Mouse (Mus musculus): ENCODE measurements at regions not wholly inside any gene's neighbourhood (a gene's known extent, or its start where the extent isn't known, plus 50 kb on each side); places are given as distances from the start of the nearest gene placed in this dataset.

GRCm38 (mm10) chr2:172662165-172662564 is 112.8 kb downstream of the Tfap2c start:
- 41% methylated on average over 11 of the region's 11 CpGs for WGBS (ENCODE audit: insufficient replicate concordance)
- no peaks in the 10 kb centered on the region; the same call in 1 of the 2 replicates for H3K27me3 ChIP-seq (ENCODE audit: control insufficient read depth, insufficient read depth, low read length)
- H3K4me1 ChIP-seq (replicated peaks; ENCODE audit: control insufficient read depth in 2 of 2, insufficient read depth in 2 of 2, low read length in 1 of 2), result no peaks in the 10 kb centered on the region
- H3K4me2 ChIP-seq (ENCODE audit: low read depth), result no peak overlapping the region
- H3K4me3 ChIP-seq (ENCODE audit: insufficient read depth in 1 of 2, low read depth in 2 of 2, low read length in 2 of 2), result no peak overlapping the region
- ATAC-seq (ENCODE audit: insufficient read depth) (no peak), DNase-seq (ENCODE audit: low read depth in 3 of 3, low spot score in 3 of 3) (no peak)
- no peak overlapping the region for H3K9ac ChIP-seq (replicated peaks)
- H3K27ac ChIP-seq, result no peak overlapping the region
- no peaks in the 10 kb centered on the region for H3K9me3 ChIP-seq (ENCODE audit: control insufficient read depth, low read length)
- no peaks in the 10 kb centered on the region for H3K36me3 ChIP-seq (replicated peaks; ENCODE audit: control insufficient read depth, insufficient read depth, low read depth)
- 0 out of 2 replicates have a peak, but pooled peaks have one; percentile 26 for TF ChIP-seq CTCF (IDR thresholded peaks at IDR 0.05; ENCODE audit: low read depth)
- no peak for TF ChIP-seq EP300 (IDR thresholded peaks at IDR 0.05; ENCODE audit: low read depth)

- Histone ChIP-seq H3K4me2 (ENCODE audit: low read depth) (no peak overlapping the region), H3K27me3 (ENCODE audit: control insufficient read depth, insufficient read depth, low read length) (no peaks in the 10 kb centered on the region; the same call in 1 of the 2 replicates), H3K27ac (no peak overlapping the region), H3K36me3 (replicated peaks; ENCODE audit: control insufficient read depth, insufficient read depth, low read depth) (no peaks in the 10 kb centered on the region), H3K9ac (replicated peaks) (no peak overlapping the region), H3K4me3 (ENCODE audit: insufficient read depth in 1 of 2, low read depth in 2 of 2, low read length in 2 of 2) (no peak overlapping the region), H3K9me3 (ENCODE audit: control insufficient read depth, low read length) (no peaks in the 10 kb centered on the region), H3K4me1 (replicated peaks; ENCODE audit: control insufficient read depth in 2 of 2, insufficient read depth in 2 of 2, low read length in 1 of 2) (no peaks in the 10 kb centered on the region)
- ATAC-seq (ENCODE audit: insufficient read depth) (no peak), DNase-seq (ENCODE audit: low read depth in 3 of 3, low spot score in 3 of 3) (no peak)
- no peak for TF ChIP-seq CTCF (IDR thresholded peaks at IDR 0.05; ENCODE audit: low read depth)
- TF ChIP-seq EP300 (IDR thresholded peaks at IDR 0.05; ENCODE audit: low read depth), result no peak
- 3% methylated on average over 6 of the region's 6 CpGs for WGBS (ENCODE audit: insufficient replicate concordance)
Measured at GRCm38 (mm10) chr2:172663681-172664080, 114.3 kb downstream of the Tfap2c start.

GRCm38 (mm10) chr2:172673081-172673480 is 123.7 kb downstream of the Tfap2c start:
- ATAC-seq (ENCODE audit: insufficient read depth), result no peak
- no peaks in the 10 kb centered on the region for H3K27me3 ChIP-seq (ENCODE audit: control insufficient read depth, insufficient read depth, low read length)
- DNase-seq (ENCODE audit: low read depth in 3 of 3, low spot score in 3 of 3), result no peak
- WGBS (ENCODE audit: insufficient replicate concordance), result 18% methylated on average over 2 of the region's 2 CpGs
- no peak overlapping the region for H3K27ac ChIP-seq
- H3K9me3 ChIP-seq (ENCODE audit: control insufficient read depth, low read length), result no peaks in the 10 kb centered on the region
- TF ChIP-seq CTCF (IDR thresholded peaks at IDR 0.05; ENCODE audit: low read depth) (no peak), EP300 (IDR thresholded peaks at IDR 0.05; ENCODE audit: low read depth) (no peak)
- H3K4me2 ChIP-seq (ENCODE audit: low read depth), result no peak overlapping the region
- H3K36me3 ChIP-seq (replicated peaks; ENCODE audit: control insufficient read depth, insufficient read depth, low read depth), result no peaks in the 10 kb centered on the region
- no peak overlapping the region for H3K4me3 ChIP-seq (ENCODE audit: insufficient read depth in 1 of 2, low read depth in 2 of 2, low read length in 2 of 2)
- H3K9ac ChIP-seq (replicated peaks), result no peak overlapping the region
- H3K4me1 ChIP-seq (replicated peaks; ENCODE audit: control insufficient read depth in 2 of 2, insufficient read depth in 2 of 2, low read length in 1 of 2), result no peaks in the 10 kb centered on the region

- ATAC-seq (ENCODE audit: insufficient read depth), result no peak
- H3K4me1 ChIP-seq (replicated peaks; ENCODE audit: control insufficient read depth in 2 of 2, insufficient read depth in 2 of 2, low read length in 1 of 2), result no peaks in the 10 kb centered on the region
- no peak overlapping the region for H3K9ac ChIP-seq (replicated peaks)
- H3K27me3 ChIP-seq (ENCODE audit: control insufficient read depth, insufficient read depth, low read length), result no peaks in the 10 kb centered on the region
- H3K4me3 ChIP-seq (ENCODE audit: insufficient read depth in 1 of 2, low read depth in 2 of 2, low read length in 2 of 2), result no peak overlapping the region
- H3K27ac ChIP-seq, result no peak overlapping the region
- 51% methylated on average over 8 of the region's 8 CpGs for WGBS (ENCODE audit: insufficient replicate concordance)
- no peaks in the 10 kb centered on the region for H3K9me3 ChIP-seq (ENCODE audit: control insufficient read depth, low read length)
- DNase-seq (ENCODE audit: low read depth in 3 of 3, low spot score in 3 of 3), result no peak
- no peaks in the 10 kb centered on the region for H3K36me3 ChIP-seq (replicated peaks; ENCODE audit: control insufficient read depth, insufficient read depth, low read depth)
- TF ChIP-seq EP300 (IDR thresholded peaks at IDR 0.05; ENCODE audit: low read depth) (no peak), CTCF (IDR thresholded peaks at IDR 0.05; ENCODE audit: low read depth) (no peak)
- H3K4me2 ChIP-seq (ENCODE audit: low read depth), result no peak overlapping the region
Measured at GRCm38 (mm10) chr2:172674641-172675040, 125.2 kb downstream of the Tfap2c start.

GRCm38 (mm10) chr2:172675081-172675480 is 125.7 kb downstream of the Tfap2c start:
- no peak overlapping the region for H3K4me2 ChIP-seq (ENCODE audit: low read depth)
- no peak for TF ChIP-seq EP300 (IDR thresholded peaks at IDR 0.05; ENCODE audit: low read depth)

More at GRCm38 (mm10) chr2:172675081-172675480, 125.7 kb downstream of the Tfap2c start:
- WGBS (ENCODE audit: insufficient replicate concordance), result 54% methylated on average over 15 of the region's 15 CpGs
- H3K36me3 ChIP-seq (replicated peaks; ENCODE audit: control insufficient read depth, insufficient read depth, low read depth), result no peaks in the 10 kb centered on the region
- no peak for DNase-seq (ENCODE audit: low read depth in 3 of 3, low spot score in 3 of 3)
- H3K9me3 ChIP-seq (ENCODE audit: control insufficient read depth, low read length), result no peaks in the 10 kb centered on the region
- H3K27me3 ChIP-seq (ENCODE audit: control insufficient read depth, insufficient read depth, low read length), result no peaks in the 10 kb centered on the region
- H3K9ac ChIP-seq (replicated peaks), result no peak overlapping the region
- no peak overlapping the region for H3K4me3 ChIP-seq (ENCODE audit: insufficient read depth in 1 of 2, low read depth in 2 of 2, low read length in 2 of 2)
- H3K4me1 ChIP-seq (replicated peaks; ENCODE audit: control insufficient read depth in 2 of 2, insufficient read depth in 2 of 2, low read length in 1 of 2), result no peaks in the 10 kb centered on the region
- ATAC-seq (ENCODE audit: insufficient read depth), result no peak
- no peak overlapping the region for H3K27ac ChIP-seq

Measured in liver, embryonic 14.5 days (tissue).